Mouse (Mus musculus): ENCODE measurements at regions not wholly inside any gene's neighbourhood (a gene's known extent, or its start where the extent isn't known, plus 50 kb on each side); places are given as distances from the start of the nearest gene placed in this dataset.

DNA sequence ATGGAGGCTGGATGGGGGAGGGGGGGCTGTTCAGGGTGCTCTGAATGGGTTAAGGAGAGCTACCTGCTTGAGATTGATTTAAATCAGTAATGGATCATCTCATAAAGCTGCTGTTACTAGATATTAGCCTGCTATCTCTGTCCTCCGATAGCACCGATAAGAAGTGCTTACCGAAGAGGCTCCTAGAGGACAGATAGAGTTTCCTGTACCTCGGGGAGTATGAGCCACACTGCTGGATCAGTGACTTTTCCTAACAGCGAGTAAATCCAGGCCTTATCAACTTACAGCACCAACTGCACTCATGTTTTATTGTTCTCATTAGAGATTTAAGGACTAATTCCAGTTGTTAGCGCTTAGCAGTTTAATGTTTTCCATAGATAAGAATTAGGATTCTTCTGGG is 120.3 kb upstream of the Rnf219 start:
- TF ChIP-seq POLR2A (IDR thresholded peaks at IDR 0.05; ENCODE audit: extremely low read depth, insufficient read depth, low read length) (no peak), CTCF (IDR thresholded peaks at IDR 0.05; ENCODE audit: extremely low read depth, insufficient read depth, low read length) (no peak)

Data from cortical plate, adult 2 months (tissue).